Mouse (Mus musculus): ENCODE results near the gene Thoc3. TPM values are rescaled to one million over a fixed set of nuclear protein-coding genes. Genes with fewer than 3 reads are reported as not detected.

Thoc3 gene
- polyA plus RNA-seq, 1 experiment from 2014 or later = 37.4 TPM

DNA sequence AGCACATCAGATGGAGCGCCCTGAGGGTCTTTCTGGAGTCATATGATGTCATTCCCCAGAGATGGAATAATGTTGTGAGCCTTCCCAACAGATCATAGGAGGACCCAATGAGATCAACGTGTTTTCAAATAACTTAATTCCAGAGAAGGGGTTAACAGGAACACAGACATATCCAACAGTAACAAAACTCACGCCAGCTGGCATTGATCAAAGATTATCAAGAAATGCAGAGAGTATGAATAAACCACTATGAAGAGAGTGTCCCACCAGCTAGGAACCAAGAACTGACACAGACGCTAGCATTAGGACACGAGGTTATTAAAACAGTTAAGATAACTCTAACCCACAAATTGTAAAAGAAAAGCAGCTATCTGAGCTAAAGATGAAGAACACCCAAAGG lies 32.0 kb downstream of the Thoc3 start:
- no peak overlapping the region for H3K4me3 ChIP-seq (ENCODE audit: low read depth, low read length)
- DNase-seq (no peak), ATAC-seq (no peak)
- TF ChIP-seq EP300 (IDR thresholded peaks at IDR 0.05; ENCODE audit: low read depth) (no peak), CTCF (IDR thresholded peaks at IDR 0.05; ENCODE audit: low read depth) (no peak)
- H3K27ac ChIP-seq (ENCODE audit: low read depth) = no peak overlapping the region
- no peak overlapping the region for H3K9ac ChIP-seq (replicated peaks)
- H3K36me3 ChIP-seq (replicated peaks; ENCODE audit: insufficient read depth, low read length) = no peaks in the 10 kb centered on the region
- no peak overlapping the region for H3K4me2 ChIP-seq (ENCODE audit: low read depth, low read length)
- 56% methylated on average over 5 of the region's 5 CpGs for WGBS (ENCODE audit: insufficient replicate concordance)
- H3K9me3 ChIP-seq (ENCODE audit: low read length) = 0 out of 2 replicates have a peak, but pooled peaks cover under 1% of the 10 kb centered on the region
- H3K27me3 ChIP-seq (ENCODE audit: insufficient read depth, low read length) = no peaks in the 10 kb centered on the region
- 0 out of 2 replicates have a peak, but pooled peaks cover 2% of the 10 kb centered on the region for H3K4me1 ChIP-seq (ENCODE audit: insufficient read depth)

GRCm38 (mm10) chr13:54431161-54431560 lies 37.5 kb downstream of the Thoc3 start:
- no peak for ATAC-seq
- no peak overlapping the region for H3K9ac ChIP-seq (replicated peaks)
- 81% methylated on average over 9 of the region's 9 CpGs for WGBS (ENCODE audit: insufficient replicate concordance)
- H3K27ac ChIP-seq (ENCODE audit: low read depth) = no peak overlapping the region
- H3K27me3 ChIP-seq (ENCODE audit: insufficient read depth, low read length) = no peaks in the 10 kb centered on the region
- DNase-seq = no peak
- no peaks in the 10 kb centered on the region for H3K9me3 ChIP-seq (ENCODE audit: low read length)
- H3K4me2 ChIP-seq (ENCODE audit: low read depth, low read length) = no peak overlapping the region
- H3K4me3 ChIP-seq (ENCODE audit: low read depth, low read length) = no peak overlapping the region
- TF ChIP-seq CTCF (IDR thresholded peaks at IDR 0.05; ENCODE audit: low read depth) (no peak), EP300 (IDR thresholded peaks at IDR 0.05; ENCODE audit: low read depth) (no peak)
- H3K36me3 ChIP-seq (replicated peaks; ENCODE audit: insufficient read depth, low read length) = no peaks in the 10 kb centered on the region
- no peaks in the 10 kb centered on the region for H3K4me1 ChIP-seq (ENCODE audit: insufficient read depth)

GRCm38 (mm10) chr13:54430051-54430450 lies 38.6 kb downstream of the Thoc3 start:
- WGBS (ENCODE audit: insufficient replicate concordance) = 23% methylated on average over 2 of the region's 2 CpGs
- H3K36me3 ChIP-seq (replicated peaks; ENCODE audit: insufficient read depth, low read length) = no peaks in the 10 kb centered on the region
- 0 out of 2 replicates have a peak, but pooled peaks cover 3% of the 10 kb centered on the region for H3K4me1 ChIP-seq (ENCODE audit: insufficient read depth)
- H3K4me3 ChIP-seq (ENCODE audit: low read depth, low read length) = no peak overlapping the region
- H3K4me2 ChIP-seq (ENCODE audit: low read depth, low read length) = no peak overlapping the region
- no peak for ATAC-seq
- no peaks in the 10 kb centered on the region for H3K9me3 ChIP-seq (ENCODE audit: low read length)
- no peaks in the 10 kb centered on the region for H3K27me3 ChIP-seq (ENCODE audit: insufficient read depth, low read length)
- no peak overlapping the region for H3K27ac ChIP-seq (ENCODE audit: low read depth)
- no peak for TF ChIP-seq CTCF (IDR thresholded peaks at IDR 0.05; ENCODE audit: low read depth)
- no peak for TF ChIP-seq EP300 (IDR thresholded peaks at IDR 0.05; ENCODE audit: low read depth)
- no peak overlapping the region for H3K9ac ChIP-seq (replicated peaks)
- no peak for DNase-seq

DNA sequence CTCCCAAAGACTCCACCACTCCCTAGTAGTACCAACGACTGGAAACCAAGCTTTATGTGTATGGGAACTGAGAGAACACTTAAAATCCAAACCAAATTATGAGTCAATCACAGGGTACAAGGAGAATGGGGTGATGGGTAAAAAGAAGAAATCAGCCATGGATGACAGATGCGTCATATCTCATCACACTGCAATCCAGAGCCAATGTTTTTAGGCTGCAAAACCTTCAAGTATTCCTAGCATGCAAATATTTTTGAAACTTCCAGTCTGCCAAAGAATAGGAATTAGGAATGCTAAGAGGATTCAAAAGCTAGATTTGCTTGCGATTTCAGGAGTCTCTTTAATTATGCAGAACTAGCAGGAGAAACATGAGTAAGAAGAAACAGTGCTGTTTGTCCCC lies 39.9 kb downstream of the Thoc3 start:
- no peak for TF ChIP-seq EP300 (IDR thresholded peaks at IDR 0.05; ENCODE audit: low read depth)
- no peak for TF ChIP-seq CTCF (IDR thresholded peaks at IDR 0.05; ENCODE audit: low read depth)

DNA sequence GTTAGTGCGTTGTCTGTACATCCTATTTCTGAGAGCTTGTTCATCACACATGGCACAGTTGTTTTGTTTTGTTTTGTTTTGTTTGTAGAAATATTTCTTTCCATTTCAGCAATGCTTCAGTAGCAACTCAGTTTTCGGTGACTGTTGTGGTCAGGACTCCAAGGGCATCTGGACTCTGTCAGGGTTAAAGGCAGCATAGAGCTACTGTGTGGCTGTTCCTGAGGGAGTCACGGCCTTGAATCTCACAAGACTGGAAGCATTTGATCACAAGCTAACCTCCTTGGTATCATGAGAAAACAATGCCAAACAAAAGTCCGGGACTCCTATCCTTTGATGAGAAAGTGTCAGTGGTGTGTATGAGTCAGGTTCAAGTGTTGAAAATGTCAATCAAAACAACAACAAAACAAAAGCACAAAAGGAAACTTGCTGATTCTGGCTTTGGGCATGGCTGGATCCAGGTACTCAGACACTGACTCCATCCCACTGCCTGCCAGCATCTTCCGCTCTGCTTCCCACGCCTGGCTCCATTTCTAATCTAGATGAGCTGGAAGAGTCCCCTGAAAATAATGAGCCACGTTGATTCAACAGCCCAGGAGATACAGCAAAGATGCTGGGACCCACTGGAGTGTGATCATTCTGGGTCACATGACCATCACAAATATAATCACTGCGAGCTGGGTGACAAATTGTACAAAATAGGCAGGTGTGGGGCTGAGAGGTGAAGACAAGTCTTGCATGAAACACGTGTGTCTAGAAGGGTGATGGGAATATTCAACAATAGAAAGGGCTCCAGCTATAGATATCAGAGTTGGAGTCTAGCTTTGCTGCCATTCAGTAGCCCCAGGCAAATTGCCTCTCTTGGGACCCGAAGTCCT lies 41.6 kb downstream of the Thoc3 start:
- Histone ChIP-seq H3K9ac (replicated peaks) (no peak overlapping the region), H3K4me3 (ENCODE audit: low read depth, low read length) (no peak overlapping the region), H3K4me1 (ENCODE audit: insufficient read depth) (peaks cover 7% of the 10 kb centered on the region), H3K4me2 (ENCODE audit: low read depth, low read length) (no peak overlapping the region), H3K27me3 (ENCODE audit: insufficient read depth, low read length) (no peaks in the 10 kb centered on the region), H3K9me3 (ENCODE audit: low read length) (no peaks in the 10 kb centered on the region), H3K27ac (ENCODE audit: low read depth) (peak overlapping the region; percentile 37), H3K36me3 (replicated peaks; ENCODE audit: insufficient read depth, low read length) (no peaks in the 10 kb centered on the region)
- ATAC-seq = no peak
- no peak for DNase-seq
- 66% methylated on average over 10 of the region's 10 CpGs for WGBS (ENCODE audit: insufficient replicate concordance)
- TF ChIP-seq CTCF (IDR thresholded peaks at IDR 0.05; ENCODE audit: low read depth) = no peak
- TF ChIP-seq EP300 (IDR thresholded peaks at IDR 0.05; ENCODE audit: low read depth) = no peak

More for the DNA sequence above, 39.9 kb downstream of the Thoc3 start:
- Histone ChIP-seq H3K4me1 (ENCODE audit: insufficient read depth) (peaks cover 7% of the 10 kb centered on the region), H3K27me3 (ENCODE audit: insufficient read depth, low read length) (no peaks in the 10 kb centered on the region), H3K9me3 (ENCODE audit: low read length) (no peaks in the 10 kb centered on the region), H3K9ac (replicated peaks) (no peak overlapping the region), H3K36me3 (replicated peaks; ENCODE audit: insufficient read depth, low read length) (no peaks in the 10 kb centered on the region), H3K4me2 (ENCODE audit: low read depth, low read length) (no peak overlapping the region), H3K4me3 (ENCODE audit: low read depth, low read length) (no peak overlapping the region), H3K27ac (ENCODE audit: low read depth) (no peak overlapping the region)
- ATAC-seq (no peak), DNase-seq (no peak)
- WGBS (ENCODE audit: insufficient replicate concordance) = 73% methylated on average over 3 of the region's 3 CpGs

GRCm38 (mm10) chr13:54425269-54425668 lies 43.4 kb downstream of the Thoc3 start:
- WGBS (ENCODE audit: insufficient replicate concordance) = 34% methylated on average over 2 of the region's 2 CpGs
- no peaks in the 10 kb centered on the region for H3K36me3 ChIP-seq (replicated peaks; ENCODE audit: insufficient read depth, low read length)
- peak overlapping the region; percentile 86 for H3K27ac ChIP-seq (ENCODE audit: low read depth)
- peaks cover 7% of the 10 kb centered on the region for H3K4me1 ChIP-seq (ENCODE audit: insufficient read depth)
- H3K9me3 ChIP-seq (ENCODE audit: low read length) = no peaks in the 10 kb centered on the region
- TF ChIP-seq EP300 (IDR thresholded peaks at IDR 0.05; ENCODE audit: low read depth) (0 out of 2 replicates have a peak, but pooled peaks have one; percentile 13), CTCF (IDR thresholded peaks at IDR 0.05; ENCODE audit: low read depth) (no peak)
- DNase-seq = peak; percentile 73
- no peaks in the 10 kb centered on the region for H3K27me3 ChIP-seq (ENCODE audit: insufficient read depth, low read length)
- H3K9ac ChIP-seq (replicated peaks) = no peak overlapping the region
- ATAC-seq = peak; percentile 96
- H3K4me3 ChIP-seq (ENCODE audit: low read depth, low read length) = no peak overlapping the region
- 0 out of 2 replicates have a peak overlapping the region, but pooled peaks have one; percentile 18 for H3K4me2 ChIP-seq (ENCODE audit: low read depth, low read length)

Measured in liver, postnatal 0 days (tissue).